Mouse (Mus musculus): Measurements from ENCODE around the gene Fam181a. TPM values are rescaled to one million over a fixed set of nuclear protein-coding genes. Genes with fewer than 3 reads are reported as not detected.

The Fam181a gene
- polyA plus RNA-seq, 1 experiment from 2014 or later: 0.13 TPM

- Histone ChIP-seq H3K4me3 (ENCODE audit: low read depth, low read length) (no peak overlapping the region), H3K27me3 (ENCODE audit: insufficient read depth, low read length) (no peaks in the 10 kb centered on the region), H3K36me3 (ENCODE audit: insufficient read depth) (no peaks in the 10 kb centered on the region), H3K4me1 (ENCODE audit: insufficient read depth) (no peaks in the 10 kb centered on the region), H3K9me3 (ENCODE audit: low read depth, low read length) (no peaks in the 10 kb centered on the region), H3K4me2 (no peak overlapping the region), H3K27ac (ENCODE audit: low read depth) (no peak overlapping the region), H3K9ac (no peak overlapping the region)
- ATAC-seq (ENCODE audit: insufficient read depth) (no peak), DNase-seq (no peak)
- TF ChIP-seq CTCF (IDR thresholded peaks at IDR 0.05; ENCODE audit: low read depth): no peak
- WGBS: 63% methylated on average over 8 of the region's 8 CpGs
Measured at GRCm38 (mm10) chr12:103343456-103343855, 32.7 kb downstream of the Fam181a start.

DNA sequence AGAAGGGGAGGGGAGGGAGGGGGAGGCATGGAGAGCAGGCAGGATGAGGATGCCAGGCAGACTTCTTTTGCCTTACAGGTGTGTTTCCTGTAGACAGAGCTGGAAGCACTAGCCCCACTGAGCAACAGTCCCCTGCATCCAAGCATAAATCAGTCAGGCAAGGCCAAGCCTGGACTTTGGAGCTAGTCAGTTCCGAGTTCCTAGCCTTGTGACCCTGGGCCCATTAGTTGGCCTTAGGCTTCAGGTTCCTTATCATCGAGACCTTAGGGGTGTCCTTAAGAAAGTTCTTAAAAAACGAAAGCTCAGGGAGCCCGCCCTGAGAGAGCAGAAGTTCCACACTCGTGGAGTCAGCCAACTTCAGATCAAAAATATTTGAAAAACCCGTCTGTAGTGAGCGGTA, 34.2 kb downstream of the Fam181a start:
- no peak overlapping the region for H3K4me3 ChIP-seq (ENCODE audit: low read depth, low read length)
- ATAC-seq (ENCODE audit: insufficient read depth) (no peak), DNase-seq (no peak)
- 63% methylated on average over 7 of the region's 7 CpGs for WGBS
- H3K27ac ChIP-seq (ENCODE audit: low read depth): no peak overlapping the region
- no peaks in the 10 kb centered on the region for H3K9me3 ChIP-seq (ENCODE audit: low read depth, low read length)
- H3K36me3 ChIP-seq (ENCODE audit: insufficient read depth): no peaks in the 10 kb centered on the region
- no peaks in the 10 kb centered on the region for H3K4me1 ChIP-seq (ENCODE audit: insufficient read depth)
- no peak for TF ChIP-seq CTCF (IDR thresholded peaks at IDR 0.05; ENCODE audit: low read depth)
- no peaks in the 10 kb centered on the region for H3K27me3 ChIP-seq (ENCODE audit: insufficient read depth, low read length)
- H3K9ac ChIP-seq: no peak overlapping the region
- H3K4me2 ChIP-seq: no peak overlapping the region

GRCm38 (mm10) chr12:103346945-103347344, 36.2 kb downstream of the Fam181a start:
- WGBS: 62% methylated on average over 8 of the region's 8 CpGs
- DNase-seq (no peak), ATAC-seq (ENCODE audit: insufficient read depth) (no peak)
- Histone ChIP-seq H3K36me3 (ENCODE audit: insufficient read depth) (no peaks in the 10 kb centered on the region), H3K9ac (no peak overlapping the region), H3K4me1 (ENCODE audit: insufficient read depth) (no peaks in the 10 kb centered on the region), H3K27me3 (ENCODE audit: insufficient read depth, low read length) (no peaks in the 10 kb centered on the region), H3K9me3 (ENCODE audit: low read depth, low read length) (no peaks in the 10 kb centered on the region), H3K27ac (ENCODE audit: low read depth) (no peak overlapping the region), H3K4me3 (ENCODE audit: low read depth, low read length) (no peak overlapping the region), H3K4me2 (no peak overlapping the region)
- TF ChIP-seq CTCF (IDR thresholded peaks at IDR 0.05; ENCODE audit: low read depth): no peak

DNA sequence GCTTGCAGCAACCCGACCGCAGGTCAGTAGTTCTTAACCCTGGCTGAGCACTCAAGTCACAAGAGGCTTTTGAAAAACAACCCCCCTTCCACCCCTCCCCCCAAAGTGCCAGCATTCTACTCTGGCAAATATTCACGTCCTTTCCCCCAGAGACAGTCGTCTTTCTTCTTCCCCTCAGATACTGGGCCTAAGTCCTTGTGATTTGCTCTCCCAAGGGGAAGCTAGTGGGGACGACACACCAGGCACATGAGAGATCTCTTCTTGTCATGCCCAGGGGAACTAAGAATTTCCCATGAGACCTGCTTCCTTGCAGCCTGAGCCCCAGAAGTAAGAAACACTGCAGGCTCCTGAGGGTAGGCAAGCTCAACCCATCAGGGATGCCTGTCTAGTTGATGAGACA, 36.6 kb downstream of the Fam181a start:
- ATAC-seq (ENCODE audit: insufficient read depth) (no peak), DNase-seq (no peak)
- WGBS: 41% methylated on average over 5 of the region's 5 CpGs
- no peak overlapping the region for H3K9ac ChIP-seq
- no peak for TF ChIP-seq CTCF (IDR thresholded peaks at IDR 0.05; ENCODE audit: low read depth)
- no peaks in the 10 kb centered on the region for H3K36me3 ChIP-seq (ENCODE audit: insufficient read depth)
- H3K4me1 ChIP-seq (ENCODE audit: insufficient read depth): no peaks in the 10 kb centered on the region
- no peaks in the 10 kb centered on the region for H3K9me3 ChIP-seq (ENCODE audit: low read depth, low read length)
- no peak overlapping the region for H3K27ac ChIP-seq (ENCODE audit: low read depth)
- no peaks in the 10 kb centered on the region for H3K27me3 ChIP-seq (ENCODE audit: insufficient read depth, low read length)
- no peak overlapping the region for H3K4me3 ChIP-seq (ENCODE audit: low read depth, low read length)
- H3K4me2 ChIP-seq: no peak overlapping the region

DNA sequence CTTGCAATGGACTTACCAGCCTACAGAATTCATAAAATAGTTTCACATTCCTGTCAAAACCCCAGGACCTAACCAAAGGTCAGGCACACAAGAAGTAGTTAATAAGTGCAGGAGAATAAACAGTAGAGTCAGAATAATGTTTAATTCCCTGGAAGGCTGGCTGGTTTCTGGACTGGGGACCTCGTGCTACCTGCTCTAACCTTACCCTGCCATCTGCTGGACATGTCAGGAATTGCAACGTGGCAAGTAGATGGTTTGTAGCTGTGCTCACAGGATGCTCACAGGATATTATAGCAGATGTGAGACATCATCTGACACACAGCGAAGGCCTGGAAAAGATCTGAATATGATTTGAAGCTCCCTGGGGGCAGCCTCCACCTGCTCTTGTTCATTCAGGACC, 37.7 kb downstream of the Fam181a start:
- no peak overlapping the region for H3K9ac ChIP-seq
- H3K4me2 ChIP-seq: no peak overlapping the region
- H3K27me3 ChIP-seq (ENCODE audit: insufficient read depth, low read length): no peaks in the 10 kb centered on the region
- no peak overlapping the region for H3K27ac ChIP-seq (ENCODE audit: low read depth)
- H3K4me1 ChIP-seq (ENCODE audit: insufficient read depth): no peaks in the 10 kb centered on the region
- peak; percentile 91 for DNase-seq
- H3K4me3 ChIP-seq (ENCODE audit: low read depth, low read length): no peak overlapping the region
- H3K36me3 ChIP-seq (ENCODE audit: insufficient read depth): no peaks in the 10 kb centered on the region
- 7% methylated on average over 3 of the region's 3 CpGs for WGBS
- ATAC-seq (ENCODE audit: insufficient read depth): peak; percentile 52
- TF ChIP-seq CTCF (IDR thresholded peaks at IDR 0.05; ENCODE audit: low read depth): peak; percentile 94
- no peaks in the 10 kb centered on the region for H3K9me3 ChIP-seq (ENCODE audit: low read depth, low read length)

DNA sequence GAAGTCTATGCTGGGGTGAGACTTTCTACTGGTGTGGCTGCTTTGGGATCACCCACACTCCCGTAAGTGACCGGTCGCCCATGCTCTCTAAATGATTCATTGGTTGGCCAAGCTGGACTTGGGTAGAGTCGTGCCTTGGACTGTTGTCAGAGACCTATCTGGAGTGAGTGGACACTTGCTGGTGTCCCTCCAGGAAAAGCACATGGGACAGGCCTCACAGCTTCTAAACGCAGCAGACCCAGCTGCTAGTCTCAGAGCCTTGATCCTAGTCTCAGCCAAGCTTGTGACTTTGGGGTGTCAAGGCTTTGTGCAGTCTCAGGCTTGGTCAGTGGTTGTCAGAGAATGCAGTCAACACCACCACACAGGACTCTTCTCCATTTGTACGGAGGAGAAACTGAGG, 42.0 kb downstream of the Fam181a start:
- H3K4me1 ChIP-seq (ENCODE audit: insufficient read depth): no peaks in the 10 kb centered on the region
- no peak overlapping the region for H3K9ac ChIP-seq
- no peak for ATAC-seq (ENCODE audit: insufficient read depth)
- TF ChIP-seq CTCF (IDR thresholded peaks at IDR 0.05; ENCODE audit: low read depth): no peak
- no peaks in the 10 kb centered on the region for H3K36me3 ChIP-seq (ENCODE audit: insufficient read depth)
- no peaks in the 10 kb centered on the region for H3K9me3 ChIP-seq (ENCODE audit: low read depth, low read length)
- H3K4me2 ChIP-seq: no peak overlapping the region
- 90% methylated on average over 6 of the region's 6 CpGs for WGBS
- H3K4me3 ChIP-seq (ENCODE audit: low read depth, low read length): no peak overlapping the region
- no peak for DNase-seq
- H3K27ac ChIP-seq (ENCODE audit: low read depth): no peak overlapping the region
- no peaks in the 10 kb centered on the region for H3K27me3 ChIP-seq (ENCODE audit: insufficient read depth, low read length)

- peak; percentile 36; the same call in 1 of the 2 replicates for ATAC-seq (ENCODE audit: insufficient read depth)
- H3K9me3 ChIP-seq (ENCODE audit: low read depth, low read length): no peaks in the 10 kb centered on the region
- H3K4me1 ChIP-seq (ENCODE audit: insufficient read depth): no peaks in the 10 kb centered on the region
Measured at GRCm38 (mm10) chr12:103353538-103353937, 42.8 kb downstream of the Fam181a start.

More at GRCm38 (mm10) chr12:103353538-103353937, 42.8 kb downstream of the Fam181a start:
- peak; percentile 54 for TF ChIP-seq CTCF (IDR thresholded peaks at IDR 0.05; ENCODE audit: low read depth)
- Histone ChIP-seq H3K36me3 (ENCODE audit: insufficient read depth) (no peaks in the 10 kb centered on the region), H3K4me2 (no peak overlapping the region; the same call in 1 of the 2 replicates), H3K9ac (no peak overlapping the region), H3K27ac (ENCODE audit: low read depth) (no peak overlapping the region; the same call in 1 of the 2 replicates), H3K4me3 (ENCODE audit: low read depth, low read length) (no peak overlapping the region), H3K27me3 (ENCODE audit: insufficient read depth, low read length) (no peaks in the 10 kb centered on the region)
- WGBS: 14% methylated on average over 5 of the region's 5 CpGs
- DNase-seq: peak; percentile 38
